Mouse (Mus musculus): ENCODE results near the gene Pop5. TPM values are rescaled to one million over a fixed set of nuclear protein-coding genes. Genes with fewer than 3 reads are reported as not detected.

The Pop5 gene
- polyA plus RNA-seq, 1 experiment from 2014 or later: 181 TPM

DNA sequence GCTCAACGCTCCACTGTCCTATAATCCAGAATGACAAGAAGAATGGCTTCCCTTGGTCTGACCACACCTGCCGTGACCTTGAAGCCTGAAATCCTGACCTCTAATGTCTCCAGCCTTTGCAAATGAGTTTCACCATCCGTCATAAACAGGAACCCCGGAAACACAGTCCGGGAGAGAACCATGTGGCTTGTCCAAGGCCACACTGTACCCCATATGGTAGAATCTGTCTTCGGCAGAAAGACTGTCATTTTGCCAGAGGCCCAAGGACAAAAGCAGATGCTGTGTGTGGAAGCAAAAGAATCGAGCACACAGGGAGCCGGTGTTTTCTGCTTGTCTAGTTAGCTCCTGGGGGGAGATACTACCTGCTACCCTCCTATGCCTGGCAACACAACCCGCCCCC is 23.2 kb upstream of the Pop5 start:
- Histone ChIP-seq H3K9ac (ENCODE audit: low read depth, low read length) (no peak overlapping the region), H3K9me3 (ENCODE audit: control insufficient read depth, low read length) (no peaks in the 10 kb centered on the region), H3K4me1 (replicated peaks; ENCODE audit: control insufficient read depth, insufficient read depth, low read length) (no peaks in the 10 kb centered on the region), H3K4me2 (no peak overlapping the region), H3K4me3 (ENCODE audit: low read depth, low read length) (no peak overlapping the region), H3K36me3 (ENCODE audit: control insufficient read depth, insufficient read depth, low read length) (no peaks in the 10 kb centered on the region), H3K27me3 (replicated peaks; ENCODE audit: control insufficient read depth, insufficient read depth, low read length) (peaks cover 29% of the 10 kb centered on the region), H3K27ac (ENCODE audit: low read depth, low read length) (no peak overlapping the region)
- DNase-seq (ENCODE audit: low spot score) (no peak), ATAC-seq (replicated peaks; ENCODE audit: low FRiP score) (no peak)
- 75% methylated on average over 9 of the region's 9 CpGs for WGBS

- no peak for DNase-seq (ENCODE audit: low spot score)
Observed at GRCm38 (mm10) chr5:115212861-115213260, 22.8 kb upstream of the Pop5 start.

DNA sequence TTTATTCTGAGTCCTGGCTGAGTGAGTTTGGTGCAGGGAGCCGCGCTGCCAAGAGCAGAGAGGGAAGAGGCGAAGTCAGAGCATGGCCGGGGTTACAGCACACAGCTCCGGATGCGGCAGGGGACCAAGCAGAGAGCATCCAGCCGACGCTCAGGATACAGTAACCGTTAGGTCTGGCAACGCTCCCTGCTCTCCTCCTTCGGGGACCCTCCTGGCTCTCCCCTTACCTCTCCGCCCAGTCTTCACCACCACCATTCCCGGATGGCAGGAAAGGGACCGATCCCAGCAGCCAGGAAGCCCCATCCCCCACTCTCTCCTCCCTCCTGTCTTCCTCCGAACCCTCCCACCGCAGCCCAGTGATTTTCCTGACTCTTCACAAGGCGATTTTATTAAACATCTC is 20.8 kb upstream of the Pop5 start:
- Histone ChIP-seq H3K4me2 (peak overlapping the region; percentile 52), H3K4me1 (replicated peaks; ENCODE audit: control insufficient read depth, insufficient read depth, low read length) (no peaks in the 10 kb centered on the region), H3K4me3 (ENCODE audit: low read depth, low read length) (peak overlapping the region; percentile 26), H3K27ac (ENCODE audit: low read depth, low read length) (no peak overlapping the region), H3K9ac (ENCODE audit: low read depth, low read length) (0 out of 2 replicates have a peak overlapping the region, but pooled peaks have one; percentile 15), H3K27me3 (replicated peaks; ENCODE audit: control insufficient read depth, insufficient read depth, low read length) (peaks cover 33% of the 10 kb centered on the region), H3K9me3 (ENCODE audit: control insufficient read depth, low read length) (no peaks in the 10 kb centered on the region), H3K36me3 (ENCODE audit: control insufficient read depth, insufficient read depth, low read length) (no peaks in the 10 kb centered on the region)
- ATAC-seq (replicated peaks; ENCODE audit: low FRiP score) (no peak), DNase-seq (ENCODE audit: low spot score) (no peak)
- WGBS: 1% methylated on average over 17 of the region's 17 CpGs

More at GRCm38 (mm10) chr5:115212861-115213260, 22.8 kb upstream of the Pop5 start:
- Histone ChIP-seq H3K36me3 (ENCODE audit: control insufficient read depth, insufficient read depth, low read length) (no peaks in the 10 kb centered on the region), H3K4me3 (ENCODE audit: low read depth, low read length) (no peak overlapping the region), H3K4me2 (no peak overlapping the region), H3K9ac (ENCODE audit: low read depth, low read length) (no peak overlapping the region), H3K9me3 (ENCODE audit: control insufficient read depth, low read length) (no peaks in the 10 kb centered on the region), H3K4me1 (replicated peaks; ENCODE audit: control insufficient read depth, insufficient read depth, low read length) (no peaks in the 10 kb centered on the region), H3K27ac (ENCODE audit: low read depth, low read length) (no peak overlapping the region), H3K27me3 (replicated peaks; ENCODE audit: control insufficient read depth, insufficient read depth, low read length) (peaks cover 28% of the 10 kb centered on the region)
- ATAC-seq (replicated peaks; ENCODE audit: low FRiP score): no peak
- 58% methylated on average over 4 of the region's 4 CpGs for WGBS

DNA sequence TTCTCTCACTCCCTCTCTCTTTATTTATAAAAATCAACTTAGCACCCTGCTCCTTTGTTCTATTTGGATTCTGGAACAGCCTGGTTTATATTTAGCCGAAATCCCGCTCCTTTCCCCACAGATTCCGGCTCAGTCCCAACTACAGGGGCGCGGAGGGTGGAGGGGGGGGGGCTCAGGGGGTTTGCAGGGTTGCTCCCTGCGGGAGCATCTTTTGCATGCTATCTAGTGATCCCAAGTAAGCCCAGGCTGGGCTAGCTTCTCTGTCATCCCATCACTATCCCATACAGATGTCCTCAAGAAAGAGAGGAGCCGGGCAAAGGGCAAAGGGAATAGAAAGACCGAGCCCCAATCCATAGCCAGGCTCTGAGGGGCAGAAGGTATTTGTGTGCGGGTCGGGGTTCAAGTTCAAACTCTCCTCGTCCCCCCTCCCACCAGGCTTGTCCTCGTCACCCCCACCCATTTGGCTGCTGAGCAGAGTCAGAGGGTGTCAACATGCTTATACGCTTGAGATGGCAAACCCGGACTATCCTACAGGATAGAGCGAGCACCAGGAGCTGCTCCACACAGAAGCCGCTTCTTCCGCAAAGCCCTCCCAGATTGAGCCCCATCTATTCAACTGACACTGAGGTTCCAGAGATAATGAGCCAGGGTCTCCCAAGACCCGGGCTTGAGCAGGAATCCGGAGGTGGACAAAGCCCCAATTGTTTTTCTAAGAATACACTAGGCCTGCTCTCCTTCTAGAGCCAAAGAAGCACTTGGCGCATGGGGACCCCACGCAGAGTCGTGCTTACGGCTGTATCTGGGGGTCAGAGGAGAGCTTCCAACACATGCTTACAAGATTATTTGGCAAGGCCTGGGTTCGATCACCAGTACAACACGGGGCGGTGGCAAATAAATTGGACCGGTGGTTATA is 20.1 kb upstream of the Pop5 start:
- peaks cover 39% of the 10 kb centered on the region for H3K27me3 ChIP-seq (replicated peaks; ENCODE audit: control insufficient read depth, insufficient read depth, low read length)
- no peak overlapping the region for H3K27ac ChIP-seq (ENCODE audit: low read depth, low read length)
- peak overlapping the region; percentile 52 for H3K4me2 ChIP-seq
- no peak for ATAC-seq (replicated peaks; ENCODE audit: low FRiP score)
- no peaks in the 10 kb centered on the region for H3K4me1 ChIP-seq (replicated peaks; ENCODE audit: control insufficient read depth, insufficient read depth, low read length)
- no peaks in the 10 kb centered on the region; the same call in 1 of the 2 replicates for H3K36me3 ChIP-seq (ENCODE audit: control insufficient read depth, insufficient read depth, low read length)
- WGBS: 26% methylated on average over 27 of the region's 27 CpGs
- DNase-seq (ENCODE audit: low spot score): no peak
- H3K9me3 ChIP-seq (ENCODE audit: control insufficient read depth, low read length): no peaks in the 10 kb centered on the region
- H3K9ac ChIP-seq (ENCODE audit: low read depth, low read length): no peak overlapping the region
- H3K4me3 ChIP-seq (ENCODE audit: low read depth, low read length): peak overlapping the region; percentile 26; the same call in 1 of the 2 replicates

DNA sequence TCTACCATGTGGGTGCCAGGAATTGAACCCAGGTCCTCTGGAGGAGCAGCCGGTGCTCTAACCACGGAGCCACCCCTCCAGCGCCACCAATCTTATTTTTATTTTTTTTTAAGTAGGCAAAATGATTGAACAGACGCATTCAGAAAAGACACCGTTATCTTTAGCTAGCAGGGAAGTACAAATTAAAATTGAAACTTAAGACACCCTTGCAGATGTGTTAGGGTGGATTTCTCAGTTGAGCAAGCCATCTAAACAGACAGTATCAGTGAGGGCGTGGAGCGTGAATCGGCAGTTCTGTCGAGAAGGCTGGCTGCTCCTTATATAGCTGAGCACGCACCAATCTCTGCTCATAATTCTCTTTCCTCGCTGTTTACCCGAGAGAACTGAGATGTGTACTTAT is 17.6 kb upstream of the Pop5 start:
- 0 out of 2 replicates have a peak, but pooled peaks cover 2% of the 10 kb centered on the region for H3K9me3 ChIP-seq (ENCODE audit: control insufficient read depth, low read length)
- H3K4me3 ChIP-seq (ENCODE audit: low read depth, low read length): no peak overlapping the region
- H3K4me2 ChIP-seq: no peak overlapping the region
- WGBS: 86% methylated on average over 12 of the region's 12 CpGs
- no peak for ATAC-seq (replicated peaks; ENCODE audit: low FRiP score)
- no peaks in the 10 kb centered on the region for H3K4me1 ChIP-seq (replicated peaks; ENCODE audit: control insufficient read depth, insufficient read depth, low read length)
- no peak for DNase-seq (ENCODE audit: low spot score)
- H3K27ac ChIP-seq (ENCODE audit: low read depth, low read length): no peak overlapping the region
- H3K36me3 ChIP-seq (ENCODE audit: control insufficient read depth, insufficient read depth, low read length): no peaks in the 10 kb centered on the region; the same call in 1 of the 2 replicates
- no peak overlapping the region for H3K9ac ChIP-seq (ENCODE audit: low read depth, low read length)
- H3K27me3 ChIP-seq (replicated peaks; ENCODE audit: control insufficient read depth, insufficient read depth, low read length): peaks cover 43% of the 10 kb centered on the region

GRCm38 (mm10) chr5:115220931-115221640 is 14.6 kb upstream of the Pop5 start:
- 39% methylated on average over 13 of the region's 13 CpGs for WGBS
- Histone ChIP-seq H3K9me3 (ENCODE audit: control insufficient read depth, low read length) (0 out of 2 replicates have a peak, but pooled peaks cover 2% of the 10 kb centered on the region), H3K4me1 (replicated peaks; ENCODE audit: control insufficient read depth, insufficient read depth, low read length) (no peaks in the 10 kb centered on the region), H3K27ac (ENCODE audit: low read depth, low read length) (no peak overlapping the region), H3K4me2 (no peak overlapping the region), H3K36me3 (ENCODE audit: control insufficient read depth, insufficient read depth, low read length) (no peaks in the 10 kb centered on the region; the same call in 1 of the 2 replicates), H3K27me3 (replicated peaks; ENCODE audit: control insufficient read depth, insufficient read depth, low read length) (peaks cover 19% of the 10 kb centered on the region), H3K4me3 (ENCODE audit: low read depth, low read length) (no peak overlapping the region), H3K9ac (ENCODE audit: low read depth, low read length) (no peak overlapping the region)
- ATAC-seq (replicated peaks; ENCODE audit: low FRiP score): no peak
- no peak for DNase-seq (ENCODE audit: low spot score)

DNA sequence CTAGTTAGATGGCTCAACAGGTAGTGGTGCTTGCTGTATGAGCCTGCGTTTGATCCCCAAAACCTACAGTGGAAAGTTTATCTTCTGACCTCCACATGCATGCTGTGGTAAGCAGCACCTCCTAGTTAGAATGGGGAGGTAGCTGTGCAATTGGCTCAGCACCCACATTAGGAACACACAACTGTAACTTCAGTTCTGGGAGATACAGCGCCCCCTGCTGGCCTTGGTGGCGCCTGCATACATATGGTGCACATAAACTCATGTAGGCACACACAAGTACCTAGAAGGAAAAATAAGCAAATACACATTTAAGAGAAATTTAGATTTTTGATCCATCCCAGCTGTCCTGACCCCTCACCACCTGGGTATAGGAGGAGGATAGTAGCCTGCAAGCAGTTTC is 13.2 kb upstream of the Pop5 start:
- Histone ChIP-seq H3K36me3 (ENCODE audit: control insufficient read depth, insufficient read depth, low read length) (no peaks in the 10 kb centered on the region; the same call in 1 of the 2 replicates), H3K4me1 (replicated peaks; ENCODE audit: control insufficient read depth, insufficient read depth, low read length) (no peaks in the 10 kb centered on the region), H3K27ac (ENCODE audit: low read depth, low read length) (no peak overlapping the region), H3K4me2 (no peak overlapping the region), H3K9me3 (ENCODE audit: control insufficient read depth, low read length) (0 out of 2 replicates have a peak, but pooled peaks cover 2% of the 10 kb centered on the region), H3K27me3 (replicated peaks; ENCODE audit: control insufficient read depth, insufficient read depth, low read length) (peaks cover 14% of the 10 kb centered on the region), H3K9ac (ENCODE audit: low read depth, low read length) (no peak overlapping the region), H3K4me3 (ENCODE audit: low read depth, low read length) (no peak overlapping the region)
- 66% methylated on average over 3 of the region's 3 CpGs for WGBS
- ATAC-seq (replicated peaks; ENCODE audit: low FRiP score) (no peak), DNase-seq (ENCODE audit: low spot score) (no peak)

GRCm38 (mm10) chr5:115230830-115231551 is 4.6 kb upstream of the Pop5 start:
- DNase-seq (ENCODE audit: low spot score): no peak
- no peak overlapping the region for H3K4me2 ChIP-seq
- no peak overlapping the region for H3K4me3 ChIP-seq (ENCODE audit: low read depth, low read length)
- WGBS: 57% methylated on average over 15 of the region's 15 CpGs
- H3K36me3 ChIP-seq (ENCODE audit: control insufficient read depth, insufficient read depth, low read length): no peaks in the 10 kb centered on the region
- peaks cover 4% of the 10 kb centered on the region; the same call in 1 of the 2 replicates for H3K4me1 ChIP-seq (replicated peaks; ENCODE audit: control insufficient read depth, insufficient read depth, low read length)
- H3K27ac ChIP-seq (ENCODE audit: low read depth, low read length): no peak overlapping the region
- peaks cover 15% of the 10 kb centered on the region for H3K27me3 ChIP-seq (replicated peaks; ENCODE audit: control insufficient read depth, insufficient read depth, low read length)
- no peak for ATAC-seq (replicated peaks; ENCODE audit: low FRiP score)
- H3K9ac ChIP-seq (ENCODE audit: low read depth, low read length): no peak overlapping the region
- no peaks in the 10 kb centered on the region for H3K9me3 ChIP-seq (ENCODE audit: control insufficient read depth, low read length)

Measured in liver, embryonic 11.5 days (tissue).